Mouse (Mus musculus) hematopoietic stem cell, adult 5-6 weeks (primary cell): ENCODE data around the gene Ric8a. TPM values are rescaled to one million over a fixed set of nuclear protein-coding genes. Genes with fewer than 3 reads are reported as not detected.

Source experiments
- ATAC-seq, 2 experiments: fragments of 125-278 bp in 1 of 2; replicated peaks in 1 of 2; 2 replicates each; pipeline ENCODE4 v1.8.0; 2016 to 2017; ENCODE audit warnings: inconsistent platforms in 2 of 2, mild to moderate bottlenecking in 2 of 2, moderate number of reproducible peaks in 2 of 2, low read depth in 1 of 2, moderate TSS enrichment in 1 of 2; ENCODE audit not compliant: low FRiP score in 2 of 2, poor library complexity in 2 of 2, severe bottlenecking in 2 of 2, insufficient read depth in 1 of 2, low TSS enrichment in 1 of 2
- total RNA-seq: library from RNA; stranded (forward); fragments of 172-1452, 232-1000 nt; gene quantifications from 2 replicates; pipeline ENCODE4 v1.2.3, GENCODE M21; 2017

The Ric8a gene
- total RNA-seq, 1 experiment from 2014 or later = 49.0 TPM

GRCm38 (mm10) chr7:140908181-140908580 lies 51.4 kb downstream of the Ric8a start:
- no peak; a peak in 1 of 4 replicates for ATAC-seq

- peak; percentile 80 to 91 for ATAC-seq
Observed at GRCm38 (mm10) chr7:140908634-140909107, 51.9 kb downstream of the Ric8a start.

DNA sequence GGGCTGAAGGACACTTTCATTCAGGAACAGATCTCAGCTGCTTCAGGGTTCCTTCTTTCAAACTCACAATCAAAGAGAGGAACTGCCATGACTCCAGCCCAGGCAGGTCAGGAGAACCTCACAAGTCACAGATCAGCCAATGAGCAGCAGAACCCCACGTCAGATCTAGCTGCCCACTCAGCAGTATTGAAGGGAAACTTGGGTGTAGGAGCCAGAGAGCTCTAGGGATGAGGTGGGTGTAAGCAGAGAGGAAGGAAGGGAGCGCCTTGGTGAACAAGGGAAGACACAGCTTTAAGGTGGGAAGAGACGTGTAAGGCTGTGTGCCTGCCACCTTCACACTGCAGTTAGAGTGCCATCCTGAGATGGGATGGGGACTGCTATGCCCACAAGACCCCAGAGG lies 55.5 kb downstream of the Ric8a start:
- no peak for ATAC-seq

- ATAC-seq = no peak
Observed at GRCm38 (mm10) chr7:140912846-140913482, 56.2 kb downstream of the Ric8a start.

Other genes with a start within 250 kb of the Ric8a start
- not detected in 2 replicates for gene Olfr61, start 228.0 kb upstream of the Ric8a start, total RNA-seq
- gene Olfr53, start 210.5 kb upstream of the Ric8a start, total RNA-seq = not detected in 2 replicates
- gene Olfr539, start 197.0 kb upstream of the Ric8a start, total RNA-seq = not detected in 2 replicates
- not detected in 2 replicates for gene Olfr45, start 175.0 kb upstream of the Ric8a start, total RNA-seq
- not detected in 2 replicates for gene Olfr541, start 159.7 kb upstream of the Ric8a start, total RNA-seq
- not detected in 2 replicates for gene Cyp2e1, start 93.2 kb upstream of the Ric8a start, total RNA-seq
- 0.88 and 1.8 TPM in 2 replicates for gene Syce1, start 69.1 kb upstream of the Ric8a start, total RNA-seq
- gene Zfp941, start 34.8 kb upstream of the Ric8a start, total RNA-seq = 2.4 and 3.4 TPM in 2 replicates
- gene Urah, start 21.9 kb upstream of the Ric8a start, total RNA-seq = not detected in 2 replicates
- gene Scgb1c1, start 11.4 kb upstream of the Ric8a start, total RNA-seq = not detected in 2 replicates
- not detected in 2 replicates for gene Odf3, start 9.2 kb upstream of the Ric8a start, total RNA-seq
- 1.8 and 4.6 TPM in 2 replicates for gene Gm45785, start 626 bp upstream of the Ric8a start, total RNA-seq
- gene Bet1l, start 620 bp downstream of the Ric8a start, total RNA-seq = 28.2 and 36.1 TPM in 2 replicates
- gene Psmd13, start 25.0 kb downstream of the Ric8a start, total RNA-seq = 131 and 147 TPM in 2 replicates
- 50.7 and 71.5 TPM in 2 replicates for gene Sirt3, start 25.4 kb downstream of the Ric8a start, total RNA-seq
- not detected in 2 replicates for gene Cox8b, start 43.5 kb downstream of the Ric8a start, total RNA-seq
- gene Nlrp6, start 63.9 kb downstream of the Ric8a start, total RNA-seq = 0.25 and 0.35 TPM in 2 replicates
- 11.2 and 17.7 TPM in 2 replicates for gene Pgghg, start 84.4 kb downstream of the Ric8a start, total RNA-seq
- gene Ifitm5, start 93.3 kb downstream of the Ric8a start, total RNA-seq = 1.0 TPM in 1 of 2 replicates, not detected in the other
- not detected in 2 replicates for gene Gm45717, start 99.0 kb downstream of the Ric8a start, total RNA-seq
- 328 and 386 TPM in 2 replicates for gene Ifitm2, start 99.0 kb downstream of the Ric8a start, total RNA-seq
- gene Ifitm1, start 110.3 kb downstream of the Ric8a start, total RNA-seq = 250 and 359 TPM in 2 replicates
- 143 and 341 TPM in 2 replicates for gene Ifitm3, start 153.8 kb downstream of the Ric8a start, total RNA-seq
- 68.4 and 203 TPM in 2 replicates for gene Ifitm6, start 161.0 kb downstream of the Ric8a start, total RNA-seq
- gene Gm17387, start 172.2 kb downstream of the Ric8a start, total RNA-seq = not detected in 2 replicates
- 4.1 and 6.6 TPM in 2 replicates for gene B4galnt4, start 204.1 kb downstream of the Ric8a start, total RNA-seq
- 1.2 and 2.3 TPM in 2 replicates for gene Pkp3, start 221.3 kb downstream of the Ric8a start, total RNA-seq
- gene Sigirr, start 243.6 kb downstream of the Ric8a start, total RNA-seq = 22.0 and 32.5 TPM in 2 replicates